In genomic region chr3:28107446-28108004, GRCm38 (mm10) we compare ENCODE assay signal across 8 mouse cellular contexts.
DNase-seq lines count a peak whose midpoint lies in the region; ATAC-seq and TF ChIP-seq lines count a peak whose summit lies in the region.

No protein-coding gene starts in this region.

- no peaks in the 10 kb centered on the region for H3K27me3 ChIP-seq in liver, embryonic 14.5 days (ENCODE audit: control insufficient read depth, insufficient read depth, low read length)
- no peaks in the 10 kb centered on the region for H3K27me3 ChIP-seq in liver, embryonic 12.5 days (replicated peaks)
- H3K27me3 ChIP-seq in kidney, embryonic 15.5 days = no peaks in the 10 kb centered on the region

- H3K4me3 ChIP-seq in liver, embryonic 14.5 days (ENCODE audit: insufficient read depth in 1 of 2, low read depth in 2 of 2, low read length in 2 of 2) = no peak overlapping the region
- H3K4me3 ChIP-seq in liver, embryonic 12.5 days = no peak overlapping the region
- no peak overlapping the region for H3K4me3 ChIP-seq in kidney, embryonic 15.5 days (replicated peaks)
- no peak overlapping the region for H3K4me3 ChIP-seq in lung, adult 2 months (replicated peaks; ENCODE audit: extremely low read depth, low read depth, low read length)

- H3K9ac ChIP-seq in liver, embryonic 14.5 days (replicated peaks) = no peak overlapping the region
- H3K9ac ChIP-seq in liver, embryonic 12.5 days = no peak overlapping the region
- no peak overlapping the region for H3K9ac ChIP-seq in kidney, embryonic 15.5 days

- peak; percentile 51 for TF ChIP-seq CTCF in liver, embryonic 14.5 days (IDR thresholded peaks at IDR 0.05; ENCODE audit: low read depth)
- no peak for TF ChIP-seq CTCF in lung, adult 2 months (IDR thresholded peaks at IDR 0.05; ENCODE audit: insufficient read depth, low read length)

- DNase-seq in liver, embryonic 14.5 days (ENCODE audit: low read depth in 3 of 3, low spot score in 3 of 3) = no peak
- peak; percentile 62 to 70 for DNase-seq in cerebellum, postnatal 14 days
- peak; percentile 57 to 62 for DNase-seq in heart, adult 9 months (ENCODE audit: low spot score in 2 of 2)
- peak; percentile 12 for DNase-seq in lung, adult 2 months
- DNase-seq in retina, postnatal 7 days (ENCODE audit: low read depth, low spot score) = peak; percentile 5
- DNase-seq in spleen, postnatal 4 days (ENCODE audit: low spot score in 2 of 2) = no peak

- ATAC-seq in liver, embryonic 14.5 days (ENCODE audit: insufficient read depth) = no peak
- ATAC-seq in liver, embryonic 12.5 days = no peak
- peak; percentile 60; the same call in 1 of the 2 replicates for ATAC-seq in kidney, embryonic 15.5 days (replicated peaks; ENCODE audit: low FRiP score)

- 31% methylated on average over 6 of the region's 6 CpGs for WGBS in liver, embryonic 14.5 days (ENCODE audit: insufficient replicate concordance)
- WGBS in liver, embryonic 12.5 days (ENCODE audit: insufficient replicate concordance) = 36% methylated on average over 6 of the region's 6 CpGs
- 33% methylated on average over 6 of the region's 6 CpGs for WGBS in kidney, embryonic 15.5 days
- WGBS in lung, adult 2 months = 19% methylated on average over 6 of the region's 6 CpGs

- no peaks in the 10 kb centered on the region for H3K36me3 ChIP-seq in liver, embryonic 14.5 days (replicated peaks; ENCODE audit: control insufficient read depth, insufficient read depth, low read depth)
- H3K36me3 ChIP-seq in liver, embryonic 12.5 days = no peaks in the 10 kb centered on the region
- H3K36me3 ChIP-seq in kidney, embryonic 15.5 days = no peaks in the 10 kb centered on the region

- no peaks in the 10 kb centered on the region for H3K9me3 ChIP-seq in liver, embryonic 14.5 days (ENCODE audit: control insufficient read depth, low read length)
- H3K9me3 ChIP-seq in liver, embryonic 12.5 days (replicated peaks) = no peaks in the 10 kb centered on the region
- no peaks in the 10 kb centered on the region for H3K9me3 ChIP-seq in kidney, embryonic 15.5 days (replicated peaks)

- no peak overlapping the region for H3K27ac ChIP-seq in liver, embryonic 14.5 days
- no peak overlapping the region for H3K27ac ChIP-seq in liver, embryonic 12.5 days
- H3K27ac ChIP-seq in kidney, embryonic 15.5 days = no peak overlapping the region

- no peak overlapping the region for H3K4me2 ChIP-seq in liver, embryonic 14.5 days (ENCODE audit: low read depth)
- no peak overlapping the region for H3K4me2 ChIP-seq in liver, embryonic 12.5 days
- no peak overlapping the region for H3K4me2 ChIP-seq in kidney, embryonic 15.5 days

- TF ChIP-seq POLR2A in lung, adult 2 months (IDR thresholded peaks at IDR 0.05; ENCODE audit: borderline replicate concordance, extremely low read depth, low read depth, low read length) = no peak

- no peaks in the 10 kb centered on the region for H3K4me1 ChIP-seq in liver, embryonic 14.5 days (replicated peaks; ENCODE audit: control insufficient read depth in 2 of 2, insufficient read depth in 2 of 2, low read length in 1 of 2)
- no peaks in the 10 kb centered on the region for H3K4me1 ChIP-seq in liver, embryonic 12.5 days
- peaks cover 4% of the 10 kb centered on the region; the same call in 1 of the 2 replicates for H3K4me1 ChIP-seq in kidney, embryonic 15.5 days
- 0 out of 2 replicates have a peak, but pooled peaks cover 2% of the 10 kb centered on the region for H3K4me1 ChIP-seq in lung, adult 2 months (ENCODE audit: control insufficient read depth, insufficient read depth, low read length)

- no peak for TF ChIP-seq EP300 in liver, embryonic 14.5 days (IDR thresholded peaks at IDR 0.05; ENCODE audit: low read depth)

Comparison
In these comparisons a context has a peak if more than half of its experiments do, and no peak if none do; other contexts are left out.
1. DNase-seq: peak in cerebellum, postnatal 14 days (2 of 2), heart, adult 9 months (2 of 2), lung, adult 2 months (single experiment) and retina, postnatal 7 days (single experiment); none in liver, embryonic 14.5 days (0 of 3) and spleen, postnatal 4 days (0 of 2).